Mouse (Mus musculus): Measurements from ENCODE around the gene Exoc6b. TPM values are rescaled to one million over a fixed set of nuclear protein-coding genes. Genes with fewer than 3 reads are reported as not detected.

Exoc6b gene
- total RNA-seq, 2 experiments from 2014 or later = 9.8 to 11.7 TPM

GRCm38 (mm10) chr6:84594626-84595025 lies 474.7 kb downstream of the Exoc6b start:
- intact Hi-C loops (cut with DNase I; ENCODE audit: low total_unique reads) = loop anchor here (5.0 to 10.0 kb wide), 3 partner anchors 187 to 320 kb away; no protein-coding TSS in a partner anchor
- DNase-seq = no peak

GRCm38 (mm10) chr6:84593693-84594092 lies 475.6 kb downstream of the Exoc6b start, which contains the start of gene Cyp26b1:
Gene Cyp26b1 (minus strand): TSS chr6:84593908.
- DNase-seq = no peak
- intact Hi-C loops (cut with DNase I; ENCODE audit: low total_unique reads) = loop anchor here (5.0 to 10.0 kb wide), 3 partner anchors 186 to 321 kb away; no protein-coding TSS in a partner anchor

DNA sequence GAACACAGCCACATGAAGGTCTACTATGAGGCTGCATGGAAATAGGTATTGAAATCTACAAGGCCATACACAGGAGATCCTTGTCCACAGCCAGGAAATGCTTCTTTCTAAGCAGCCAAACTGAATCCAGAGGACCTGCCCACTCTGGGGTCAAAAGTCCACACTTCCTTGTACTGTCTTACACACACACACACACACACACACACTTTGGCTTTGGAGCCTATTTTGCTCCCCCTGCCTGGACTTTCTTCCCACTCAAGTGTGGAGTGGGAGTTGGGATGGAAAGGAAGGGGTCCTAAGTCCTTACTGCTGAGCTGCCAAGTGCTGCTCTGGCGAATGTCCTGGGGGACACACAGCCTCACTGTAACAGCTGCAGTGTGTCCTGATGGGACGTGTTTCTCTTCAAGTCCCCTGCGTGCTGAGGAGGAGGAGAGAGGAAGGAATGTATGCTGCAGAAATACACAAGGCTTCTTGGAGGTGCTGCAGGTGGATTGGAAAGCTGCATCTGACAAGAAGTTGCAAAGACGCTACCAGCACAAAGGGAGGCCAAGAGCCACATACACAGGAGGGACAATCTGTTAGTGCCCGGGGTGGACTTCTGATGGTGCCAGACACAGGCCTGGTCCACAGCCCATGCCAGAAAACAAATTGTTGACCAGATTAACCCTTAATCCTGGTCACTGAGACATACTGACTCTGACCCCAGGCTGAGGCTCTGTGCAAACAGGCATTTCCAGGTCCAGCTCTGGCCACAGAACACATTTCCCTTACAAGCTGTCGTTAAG lies 478.2 kb downstream of the Exoc6b start:
- DNase-seq = no peak
- intact Hi-C loops (cut with DNase I; ENCODE audit: low total_unique reads) = loop anchor here (5.0 to 10.0 kb wide), 3 partner anchors 184 to 324 kb away; no protein-coding TSS in a partner anchor

DNA sequence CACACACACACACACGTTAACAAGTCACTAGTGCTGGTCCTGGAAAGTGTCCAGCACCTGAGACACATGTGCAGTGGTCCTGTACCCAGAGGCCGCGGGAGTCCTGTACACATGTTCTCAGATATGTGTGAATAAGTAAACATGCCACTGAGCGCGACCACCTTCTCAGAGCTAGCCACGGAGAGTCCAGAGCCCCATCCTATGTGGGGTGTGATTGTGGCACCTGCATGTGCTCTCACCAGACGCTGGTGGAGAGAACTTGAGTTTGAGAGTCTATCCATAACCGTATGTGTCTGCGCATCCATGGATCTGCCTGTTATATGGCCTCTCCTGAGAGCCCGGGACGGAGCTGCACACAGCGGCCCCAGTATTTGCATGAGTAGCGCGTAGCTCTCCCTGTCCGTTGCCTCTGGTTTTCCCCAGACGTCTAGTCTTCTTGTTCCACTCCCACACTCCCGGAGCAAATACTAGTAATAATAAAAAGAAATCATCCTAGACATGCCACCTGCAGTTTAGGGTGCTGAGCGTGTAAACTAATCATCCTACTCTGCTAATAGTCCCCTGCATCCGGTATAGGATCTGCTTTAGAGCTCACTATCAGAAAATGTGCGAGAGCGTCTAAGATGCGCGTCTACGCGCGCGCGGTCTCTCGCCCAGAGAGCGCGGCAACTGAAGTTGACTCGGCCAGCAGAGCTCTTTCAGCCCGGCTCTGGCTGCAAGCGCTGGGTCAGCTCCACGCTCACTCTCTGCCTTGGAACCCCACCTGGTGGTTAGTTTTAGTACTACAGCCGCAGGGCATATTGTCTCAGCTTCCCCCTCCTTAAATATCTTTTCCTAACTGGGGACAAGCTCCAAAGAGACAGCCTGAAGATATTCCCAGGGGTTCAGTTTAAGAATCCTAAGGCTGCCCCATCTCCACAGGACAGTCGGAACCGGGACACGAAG lies 479.3 kb downstream of the Exoc6b start:
- peak; percentile 88 for DNase-seq
- intact Hi-C loops (cut with DNase I; ENCODE audit: low total_unique reads) = loop anchor here (5.0 to 10.0 kb wide), 3 partner anchors 183 to 325 kb away; no protein-coding TSS in a partner anchor

DNA sequence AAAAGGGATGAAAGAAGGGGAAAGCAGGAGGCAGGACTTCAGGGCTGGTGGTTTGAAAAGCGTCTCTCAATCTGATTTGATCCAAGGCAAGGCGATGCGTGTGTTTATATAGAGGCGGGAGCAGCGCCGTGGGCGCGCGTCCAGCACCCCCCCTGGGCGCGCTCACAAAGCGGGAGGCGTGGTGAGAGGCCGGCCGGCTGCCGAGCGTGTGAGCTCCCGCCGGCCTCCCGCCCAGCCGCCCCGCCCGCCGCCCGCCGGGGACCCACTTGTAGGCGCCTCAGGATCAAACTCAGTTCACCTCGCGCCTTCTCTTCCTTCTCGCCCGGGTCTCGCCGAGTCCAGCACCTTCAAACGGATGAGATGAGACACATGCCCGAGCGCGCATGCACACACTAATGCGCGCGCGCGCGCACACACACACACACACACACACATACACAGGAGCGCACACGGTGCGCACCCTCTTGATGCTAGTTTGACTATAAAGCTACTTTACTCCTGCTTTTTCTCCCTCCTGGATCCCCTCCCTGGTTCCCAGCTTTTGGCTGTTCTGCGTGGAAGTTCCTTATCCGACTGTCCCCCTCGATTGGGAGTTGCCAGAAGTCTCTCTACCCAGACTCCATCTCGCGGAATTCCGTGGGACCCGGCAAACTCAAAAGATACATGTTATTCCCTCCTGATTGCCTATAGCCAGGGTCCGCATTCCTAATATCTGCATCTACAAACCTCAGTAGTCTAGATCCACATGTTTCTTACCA lies 480.2 kb downstream of the Exoc6b start:
- intact Hi-C loops (cut with DNase I; ENCODE audit: low total_unique reads) = no loop called here
- DNase-seq = peak; percentile 36

GRCm38 (mm10) chr6:84588221-84588894 lies 481.0 kb downstream of the Exoc6b start:
- intact Hi-C loops (cut with DNase I; ENCODE audit: low total_unique reads) = no loop called here
- peak; percentile 31 for DNase-seq

DNA sequence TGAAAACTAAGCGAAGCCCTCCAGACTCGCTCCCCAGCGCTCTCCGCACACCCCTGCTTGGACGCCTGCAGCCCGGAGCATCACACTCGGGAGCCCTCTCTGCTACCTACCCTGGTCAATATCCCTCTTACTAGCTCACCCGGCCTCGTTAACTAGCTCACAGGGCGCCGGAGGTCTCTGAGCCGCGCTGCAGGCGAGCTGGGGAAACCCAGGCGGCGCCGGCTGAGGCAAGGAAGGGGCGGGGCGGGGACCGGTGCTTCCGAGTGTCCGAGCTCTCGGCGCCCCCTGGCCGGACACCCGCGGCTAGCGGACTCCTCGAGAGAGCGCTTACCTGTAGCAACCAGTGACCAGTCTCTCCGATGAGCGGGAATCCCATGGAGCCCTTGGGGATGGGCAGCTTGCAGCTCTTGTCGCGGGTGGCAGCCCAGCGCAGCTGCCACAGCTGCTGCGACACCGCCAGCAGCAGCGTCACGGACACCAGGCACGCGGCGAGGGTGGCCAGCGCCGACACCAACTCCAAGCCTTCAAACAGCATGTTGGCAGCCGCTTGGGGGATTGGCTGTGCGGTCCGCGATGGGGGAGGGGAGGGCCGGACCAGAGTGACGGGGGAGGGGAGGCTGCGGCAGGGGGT lies 481.7 kb downstream of the Exoc6b start:
- intact Hi-C loops (cut with DNase I; ENCODE audit: low total_unique reads) = no loop called here
- DNase-seq = peak; percentile 72

DNA sequence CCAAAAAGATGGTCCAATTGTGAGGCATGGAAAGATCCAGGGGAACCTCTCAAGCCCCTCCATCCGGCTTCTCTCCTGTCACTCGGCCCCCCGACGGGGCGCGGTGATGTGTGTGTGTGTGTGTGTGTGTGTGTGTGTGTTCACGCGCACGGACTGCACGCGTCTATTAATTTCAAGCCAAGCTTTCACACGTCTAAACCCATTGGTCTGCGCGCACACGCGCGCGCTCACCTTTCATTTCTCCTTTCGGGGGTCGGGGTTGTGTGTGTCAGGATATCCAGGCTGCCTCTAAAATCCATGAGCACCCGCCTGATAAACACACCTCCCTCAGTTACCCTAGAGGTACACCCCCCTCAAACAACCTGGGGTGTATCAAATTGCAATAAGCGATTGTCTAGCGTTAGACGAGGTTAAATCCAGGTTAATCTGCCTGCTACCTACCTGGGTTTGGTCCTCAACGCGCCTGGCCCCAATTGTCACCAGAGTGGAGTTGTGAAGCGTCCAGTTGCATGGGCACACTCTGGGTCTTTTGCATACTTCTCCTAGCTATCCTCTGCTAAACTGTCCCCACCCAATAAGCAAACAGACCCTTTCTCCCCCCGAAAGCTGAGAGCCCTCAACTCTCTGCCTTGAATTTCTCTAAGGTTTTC lies 482.6 kb downstream of the Exoc6b start:
- DNase-seq = no peak
- intact Hi-C loops (cut with DNase I; ENCODE audit: low total_unique reads) = no loop called here

- DNase-seq = no peak
- intact Hi-C loops (cut with DNase I; ENCODE audit: low total_unique reads) = no loop called here
These were observed 483.5 kb downstream of the Exoc6b start for GRCm38 (mm10) chr6:84585686-84586300.

- DNase-seq = peak; percentile 74
- intact Hi-C loops (cut with DNase I; ENCODE audit: low total_unique reads) = loop anchor here (5.0 kb wide), 1 partner anchor 488 kb away; no protein-coding TSS in a partner anchor
These were observed 484.3 kb downstream of the Exoc6b start for GRCm38 (mm10) chr6:84584783-84585685.

DNA sequence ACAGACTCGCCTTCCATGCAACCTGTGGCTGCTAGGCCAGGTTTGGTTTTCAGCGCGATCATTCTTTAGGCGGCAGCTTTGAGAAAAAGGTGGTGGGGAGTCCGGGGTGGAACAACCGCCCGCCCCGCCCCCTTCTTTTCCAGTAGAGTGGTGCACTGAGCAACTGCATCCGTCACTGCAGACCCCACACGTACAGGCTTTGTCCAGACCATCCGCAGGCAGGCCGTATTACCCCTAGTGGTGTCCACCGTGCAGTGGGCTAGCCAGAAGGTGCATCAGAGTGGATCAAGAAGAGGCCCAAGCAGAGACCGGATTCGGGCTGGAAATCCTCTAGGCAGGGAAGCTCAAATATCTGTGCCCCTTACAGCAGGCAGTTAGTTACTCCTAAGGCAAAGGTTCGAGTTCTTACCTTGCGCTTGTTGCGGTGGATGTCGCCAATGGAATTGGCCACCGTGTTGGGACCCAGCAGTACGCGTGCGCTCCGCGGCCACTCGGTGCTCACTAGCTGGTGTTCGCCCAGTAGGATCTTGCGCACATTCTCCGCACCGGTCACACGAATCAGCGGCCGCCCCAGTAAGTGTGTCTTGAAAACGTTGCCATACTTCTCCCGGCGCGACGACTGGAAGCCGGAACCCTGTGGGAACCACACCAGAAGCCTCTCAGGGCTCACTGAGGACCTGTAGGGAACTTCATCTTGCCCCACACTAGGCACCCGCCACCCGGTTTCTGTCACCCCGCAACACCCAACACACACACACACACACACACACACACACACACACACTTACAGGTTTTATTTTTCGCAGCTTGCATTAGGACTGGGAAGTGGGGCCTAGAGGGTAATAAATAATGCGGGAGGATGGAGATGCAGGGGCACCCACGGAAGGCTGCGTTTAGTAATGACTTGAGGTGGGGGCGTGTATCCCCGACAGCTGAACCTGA lies 485.2 kb downstream of the Exoc6b start:
- DNase-seq = peak; percentile 21
- intact Hi-C loops (cut with DNase I; ENCODE audit: low total_unique reads) = loop anchor here (5.0 kb wide), 1 partner anchor 487 kb away; no protein-coding TSS in a partner anchor

GRCm38 (mm10) chr6:84583371-84583770 lies 485.9 kb downstream of the Exoc6b start:
- intact Hi-C loops (cut with DNase I; ENCODE audit: low total_unique reads) = loop anchor here (5.0 kb wide), 1 partner anchor 486 kb away; no protein-coding TSS in a partner anchor
- DNase-seq = peak; percentile 85

DNA sequence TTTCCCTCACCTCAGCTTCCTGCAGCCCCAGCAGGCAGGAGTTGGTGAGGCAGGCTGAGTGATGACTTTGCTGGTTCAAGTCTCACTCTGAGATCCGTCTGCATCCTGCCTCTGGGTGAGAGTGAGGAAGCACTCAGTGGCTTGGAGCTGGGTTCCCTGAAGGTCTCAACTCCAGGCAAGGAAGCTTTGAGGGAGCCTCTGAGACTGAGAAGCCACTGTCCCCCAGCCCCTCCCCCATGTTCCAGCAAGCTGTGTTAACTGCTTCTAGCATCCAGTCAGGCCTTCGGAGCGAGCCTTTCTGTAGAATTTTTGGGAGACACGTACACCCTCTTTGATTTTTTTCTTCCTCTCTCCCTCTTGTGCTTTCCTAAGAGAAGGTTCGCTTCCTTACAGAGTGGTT lies 486.5 kb downstream of the Exoc6b start:
- intact Hi-C loops (cut with DNase I; ENCODE audit: low total_unique reads) = loop anchor here (5.0 kb wide), 1 partner anchor 486 kb away; no protein-coding TSS in a partner anchor
- DNase-seq = no peak

- intact Hi-C loops (cut with DNase I; ENCODE audit: low total_unique reads) = loop anchor here (5.0 kb wide), 1 partner anchor 485 kb away; no protein-coding TSS in a partner anchor
- DNase-seq = no peak
These were observed 487.4 kb downstream of the Exoc6b start for GRCm38 (mm10) chr6:84581833-84582445.
